Mouse (Mus musculus) kidney, adult 2 months (tissue): ENCODE results near the gene Rpl13a.

Source experiments
- CTCF ChIP-seq: fragments of 200-500 bp; conservative IDR thresholded peaks from 2 replicates; pipeline ENCODE4 v1.5.1; 2011; ENCODE audit warnings: low read depth, mild to moderate bottlenecking, control low read depth, low read length, moderate library complexity, mixed read lengths; ENCODE audit not compliant: insufficient read depth, insufficient read length
- POLR2A ChIP-seq: fragments of 200-500 bp; IDR thresholded peaks from one replicate; pipeline ENCODE4 v1.6.1; 2011; ENCODE audit warnings: low read depth, low read length, control low read depth

DNA sequence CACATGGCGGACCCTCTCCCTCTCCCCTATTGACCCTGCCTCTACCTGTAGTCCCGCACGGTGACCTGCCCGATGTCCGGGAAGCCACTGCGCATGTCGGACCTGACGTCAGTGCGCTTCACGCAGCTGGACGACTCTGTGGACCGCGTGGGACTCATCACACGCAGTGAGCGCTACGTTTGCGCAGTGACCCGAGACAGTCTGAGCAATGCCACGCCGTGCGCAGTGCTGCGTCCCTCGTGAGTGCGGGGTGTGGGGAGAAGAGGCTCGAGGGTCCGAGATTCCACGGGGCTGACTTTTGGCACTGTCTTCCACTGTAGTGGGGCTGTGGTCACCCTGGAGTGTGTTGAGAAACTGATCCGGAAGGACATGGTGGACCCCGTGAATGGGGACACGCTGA is 52.1 kb downstream of the Rpl13a start:
- TF ChIP-seq CTCF (no peak), POLR2A (no peak)
